Mouse (Mus musculus) hindbrain, embryonic 13.5 days (tissue): Measurements from ENCODE around the gene Gm17571. TPM values are rescaled to one million over a fixed set of nuclear protein-coding genes. Genes with fewer than 3 reads are reported as not detected.

ENCODE experiments used
- ATAC-seq: fragments of 200-750 bp; cut with Nextera tagmentation; 2 replicates; pipeline ENCODE4 v1.8.0; 2017; ENCODE audit warnings: moderate TSS enrichment; ENCODE audit not compliant: low FRiP score
- H3K27ac ChIP-seq: fragments of 300-500 bp; sonication (generic); 2 replicates; pipeline ENCODE4 v1.5.1; 2015; ENCODE audit warnings: inconsistent platforms, mild to moderate bottlenecking, moderate library complexity
- H3K27me3 ChIP-seq: fragments of 300-500 bp; sonication (generic); 2 replicates; pipeline ENCODE4 v1.6.1; 2015; ENCODE audit warnings: mild to moderate bottlenecking, inconsistent platforms
- H3K36me3 ChIP-seq: fragments of 300-500 bp; sonication (generic); 2 replicates; pipeline ENCODE4 v1.6.1; 2015; ENCODE audit warnings: mild to moderate bottlenecking, inconsistent platforms
- H3K4me1 ChIP-seq: fragments of 300-500 bp; sonication (generic); replicated peaks from 2 replicates; pipeline ENCODE4 v1.6.1; 2015; ENCODE audit warnings: inconsistent platforms
- H3K4me2 ChIP-seq: fragments of 300-500 bp; sonication (generic); 2 replicates; pipeline ENCODE4 v1.6.1; 2015; ENCODE audit warnings: inconsistent platforms, mild to moderate bottlenecking, moderate library complexity
- H3K4me3 ChIP-seq: fragments of 300-500 bp; sonication (generic); 2 replicates; pipeline ENCODE4 v1.5.1; 2015; ENCODE audit warnings: mild to moderate bottlenecking, inconsistent platforms
- H3K9ac ChIP-seq: fragments of 300-500 bp; sonication (generic); 2 replicates; pipeline ENCODE4 v1.6.1; 2015; ENCODE audit warnings: mild to moderate bottlenecking, inconsistent platforms
- H3K9me3 ChIP-seq: fragments of 300-500 bp; sonication (generic); 2 replicates; pipeline ENCODE4 v1.6.1; 2016; ENCODE audit warnings: inconsistent platforms
- WGBS: fragments of 180-500 bp; shearing (Covaris S2); methylation state at CpG from one replicate; pipeline ENCODE4 v1.1.7; 2015; 5-methylcytosine and 5-hydroxymethylcytosine counted together
- polyA plus RNA-seq: library from polyadenylated mRNA; unstranded; fragments of >200 nt; fragmentation: Nextera tagmentation; extraction: Ambion mirVana; gene quantifications from 2 replicates; pipeline ENCODE4 v1.2.1, GENCODE M21; 2015

Gene Gm17571
- polyA plus RNA-seq, 1 experiment from 2014 or later, result not detected

- H3K36me3 ChIP-seq, result no peaks in the 10 kb centered on the region
- no peaks in the 10 kb centered on the region for H3K9me3 ChIP-seq
- 96% methylated on average over 1 of the region's 1 CpGs for WGBS
- H3K4me3 ChIP-seq, result no peak overlapping the region
- no peak overlapping the region for H3K9ac ChIP-seq
- H3K27me3 ChIP-seq, result no peaks in the 10 kb centered on the region
- ATAC-seq, result no peak
- no peak overlapping the region for H3K27ac ChIP-seq
- H3K4me2 ChIP-seq, result no peak overlapping the region
- no peaks in the 10 kb centered on the region for H3K4me1 ChIP-seq
These were observed 317 bp downstream of the Gm17571 start for GRCm38 (mm10) chr9:13446236-13446635.

- Histone ChIP-seq H3K4me1 (0 out of 2 replicates have a peak, but pooled peaks cover 4% of the 10 kb centered on the region), H3K4me2 (no peak overlapping the region), H3K9ac (no peak overlapping the region), H3K9me3 (no peaks in the 10 kb centered on the region), H3K4me3 (no peak overlapping the region), H3K36me3 (no peaks in the 10 kb centered on the region), H3K27ac (no peak overlapping the region), H3K27me3 (no peaks in the 10 kb centered on the region)
- no peak for ATAC-seq
- WGBS, result 42% methylated on average over 1 of the region's 1 CpGs
These were observed 2.9 kb downstream of the Gm17571 start for GRCm38 (mm10) chr9:13443484-13444211.

- Histone ChIP-seq H3K27me3 (no peaks in the 10 kb centered on the region), H3K4me1 (0 out of 2 replicates have a peak, but pooled peaks cover 4% of the 10 kb centered on the region), H3K4me2 (no peak overlapping the region), H3K36me3 (no peaks in the 10 kb centered on the region), H3K9ac (no peak overlapping the region), H3K4me3 (no peak overlapping the region), H3K9me3 (no peaks in the 10 kb centered on the region), H3K27ac (no peak overlapping the region)
- ATAC-seq, result no peak
- WGBS, result 88% methylated on average over 13 of the region's 13 CpGs
These were observed 4.4 kb downstream of the Gm17571 start for GRCm38 (mm10) chr9:13442012-13442735.

GRCm38 (mm10) chr9:13440911-13441310, 5.6 kb downstream of the Gm17571 start:
- Histone ChIP-seq H3K9me3 (no peaks in the 10 kb centered on the region), H3K4me1 (0 out of 2 replicates have a peak, but pooled peaks cover 4% of the 10 kb centered on the region), H3K4me3 (no peak overlapping the region), H3K27ac (no peak overlapping the region), H3K9ac (no peak overlapping the region), H3K36me3 (no peaks in the 10 kb centered on the region), H3K27me3 (no peaks in the 10 kb centered on the region), H3K4me2 (no peak overlapping the region)
- no peak for ATAC-seq
- WGBS, result 70% methylated on average over 6 of the region's 6 CpGs

GRCm38 (mm10) chr9:13433501-13434090, 13.0 kb downstream of the Gm17571 start:
- H3K27me3 ChIP-seq, result no peaks in the 10 kb centered on the region
- 88% methylated on average over 6 of the region's 6 CpGs for WGBS
- no peaks in the 10 kb centered on the region for H3K36me3 ChIP-seq
- no peak overlapping the region for H3K4me3 ChIP-seq
- H3K9ac ChIP-seq, result no peak overlapping the region
- H3K4me1 ChIP-seq, result 0 out of 2 replicates have a peak, but pooled peaks cover 5% of the 10 kb centered on the region
- no peak overlapping the region for H3K27ac ChIP-seq
- no peaks in the 10 kb centered on the region for H3K9me3 ChIP-seq
- no peak overlapping the region for H3K4me2 ChIP-seq
- ATAC-seq, result no peak

- no peaks in the 10 kb centered on the region for H3K9me3 ChIP-seq
- no peaks in the 10 kb centered on the region for H3K36me3 ChIP-seq
- no peak for ATAC-seq
- H3K4me3 ChIP-seq, result no peak overlapping the region
- peaks cover 13% of the 10 kb centered on the region for H3K4me1 ChIP-seq
- no peak overlapping the region for H3K9ac ChIP-seq
- H3K27ac ChIP-seq, result no peak overlapping the region
- 94% methylated on average over 3 of the region's 3 CpGs for WGBS
- no peak overlapping the region for H3K4me2 ChIP-seq
- H3K27me3 ChIP-seq, result no peaks in the 10 kb centered on the region
These were observed 14.9 kb downstream of the Gm17571 start for GRCm38 (mm10) chr9:13431646-13432045.

- no peak overlapping the region for H3K9ac ChIP-seq
- no peak overlapping the region for H3K4me3 ChIP-seq
- H3K36me3 ChIP-seq, result no peaks in the 10 kb centered on the region
- H3K4me2 ChIP-seq, result no peak overlapping the region
- no peak overlapping the region for H3K27ac ChIP-seq
- no peaks in the 10 kb centered on the region for H3K9me3 ChIP-seq
- H3K27me3 ChIP-seq, result no peaks in the 10 kb centered on the region
- H3K4me1 ChIP-seq, result peaks cover 22% of the 10 kb centered on the region
- no peak for ATAC-seq
These were observed 15.8 kb downstream of the Gm17571 start for GRCm38 (mm10) chr9:13430744-13431143.

GRCm38 (mm10) chr9:13430302-13430701, 16.3 kb downstream of the Gm17571 start:
- no peaks in the 10 kb centered on the region for H3K36me3 ChIP-seq
- no peak overlapping the region for H3K9ac ChIP-seq
- no peak overlapping the region for H3K4me2 ChIP-seq
- WGBS, result 87% methylated on average over 6 of the region's 6 CpGs
- no peaks in the 10 kb centered on the region for H3K27me3 ChIP-seq
- peaks cover 27% of the 10 kb centered on the region for H3K4me1 ChIP-seq
- ATAC-seq, result no peak
- H3K9me3 ChIP-seq, result no peaks in the 10 kb centered on the region
- no peak overlapping the region for H3K4me3 ChIP-seq
- no peak overlapping the region for H3K27ac ChIP-seq

- Histone ChIP-seq H3K9me3 (no peaks in the 10 kb centered on the region), H3K9ac (no peak overlapping the region), H3K36me3 (no peaks in the 10 kb centered on the region), H3K4me3 (no peak overlapping the region), H3K4me1 (peaks cover 34% of the 10 kb centered on the region), H3K27me3 (no peaks in the 10 kb centered on the region), H3K4me2 (no peak overlapping the region), H3K27ac (no peak overlapping the region)
- 53% methylated on average over 2 of the region's 2 CpGs for WGBS
- no peak for ATAC-seq
These were observed 17.0 kb downstream of the Gm17571 start for GRCm38 (mm10) chr9:13429477-13430125.

GRCm38 (mm10) chr9:13425031-13425940, 21.3 kb downstream of the Gm17571 start:
- ATAC-seq, result peak; percentile 95

GRCm38 (mm10) chr9:13414230-13414766, 32.3 kb downstream of the Gm17571 start:
- peaks cover 5% of the 10 kb centered on the region; the same call in 1 of the 2 replicates for H3K36me3 ChIP-seq
- H3K4me3 ChIP-seq, result no peak overlapping the region
- H3K27me3 ChIP-seq, result no peaks in the 10 kb centered on the region
- no peak overlapping the region for H3K27ac ChIP-seq
- H3K9me3 ChIP-seq, result no peaks in the 10 kb centered on the region; the same call in 1 of the 2 replicates
- ATAC-seq, result no peak
- no peak overlapping the region for H3K4me2 ChIP-seq
- no peak overlapping the region for H3K9ac ChIP-seq
- no peaks in the 10 kb centered on the region for H3K4me1 ChIP-seq

More at GRCm38 (mm10) chr9:13425031-13425940, 21.3 kb downstream of the Gm17571 start:
- H3K27me3 ChIP-seq, result no peaks in the 10 kb centered on the region
- peak overlapping the region; percentile 29 for H3K4me2 ChIP-seq
- H3K36me3 ChIP-seq, result no peaks in the 10 kb centered on the region
- H3K9me3 ChIP-seq, result no peaks in the 10 kb centered on the region
- peak overlapping the region; percentile 0; the same call in 1 of the 2 replicates for H3K9ac ChIP-seq
- H3K27ac ChIP-seq, result peak overlapping the region; percentile 74
- H3K4me3 ChIP-seq, result no peak overlapping the region
- 15% methylated on average over 7 of the region's 7 CpGs for whole genome bisulfite sequencing
- H3K4me1 ChIP-seq, result peaks cover 37% of the 10 kb centered on the region
